Mouse (Mus musculus): ENCODE results near the gene Nlgn1. TPM values are rescaled to one million over a fixed set of nuclear protein-coding genes. Genes with fewer than 3 reads are reported as not detected.

Gene Nlgn1
- polyA plus RNA-seq, 1 experiment = not detected

- TF ChIP-seq TAL1 (IDR thresholded peaks at IDR 0.05; ENCODE audit: low read length) (no peak), GATA1 (IDR thresholded peaks at IDR 0.05; ENCODE audit: low read length) (no peak)
- Histone ChIP-seq H3K4me1 (ENCODE audit: control insufficient read depth) (no peaks in the 10 kb centered on the region), H3K9me3 (ENCODE audit: control insufficient read depth, low read length) (peaks cover 3% of the 10 kb centered on the region; the same call in 1 of the 2 replicates), H3K4me3 (replicated peaks) (no peak overlapping the region), H3K27me3 (ENCODE audit: control insufficient read depth) (no peaks in the 10 kb centered on the region), H3K36me3 (ENCODE audit: control insufficient read depth) (no peaks in the 10 kb centered on the region)
Observed at GRCm38 (mm10) chr3:25452314-25452713, 879.9 kb downstream of the Nlgn1 start.

- TF ChIP-seq TAL1 (IDR thresholded peaks at IDR 0.05; ENCODE audit: low read length) (no peak), GATA1 (IDR thresholded peaks at IDR 0.05; ENCODE audit: low read length) (no peak)
- Histone ChIP-seq H3K9me3 (ENCODE audit: control insufficient read depth, low read length) (peaks cover 3% of the 10 kb centered on the region; the same call in 1 of the 2 replicates), H3K4me1 (ENCODE audit: control insufficient read depth) (no peaks in the 10 kb centered on the region), H3K36me3 (ENCODE audit: control insufficient read depth) (no peaks in the 10 kb centered on the region), H3K27me3 (ENCODE audit: control insufficient read depth) (no peaks in the 10 kb centered on the region), H3K4me3 (replicated peaks) (no peak overlapping the region)
Observed at GRCm38 (mm10) chr3:25450471-25450870, 881.8 kb downstream of the Nlgn1 start.

- no peaks in the 10 kb centered on the region for H3K4me1 ChIP-seq (ENCODE audit: control insufficient read depth)
- H3K36me3 ChIP-seq (ENCODE audit: control insufficient read depth) = no peaks in the 10 kb centered on the region
- TF ChIP-seq TAL1 (IDR thresholded peaks at IDR 0.05; ENCODE audit: low read length) (no peak), GATA1 (IDR thresholded peaks at IDR 0.05; ENCODE audit: low read length) (no peak)
- no peaks in the 10 kb centered on the region for H3K27me3 ChIP-seq (ENCODE audit: control insufficient read depth)
- H3K9me3 ChIP-seq (ENCODE audit: control insufficient read depth, low read length) = no peaks in the 10 kb centered on the region; the same call in 1 of the 2 replicates
- no peak overlapping the region for H3K4me3 ChIP-seq (replicated peaks)
Observed at GRCm38 (mm10) chr3:25449356-25449755, 882.9 kb downstream of the Nlgn1 start.

GRCm38 (mm10) chr3:25447181-25447580 lies 885.1 kb downstream of the Nlgn1 start:
- Histone ChIP-seq H3K4me3 (replicated peaks) (no peak overlapping the region), H3K9me3 (ENCODE audit: control insufficient read depth, low read length) (no peaks in the 10 kb centered on the region), H3K4me1 (ENCODE audit: control insufficient read depth) (no peaks in the 10 kb centered on the region), H3K36me3 (ENCODE audit: control insufficient read depth) (no peaks in the 10 kb centered on the region), H3K27me3 (ENCODE audit: control insufficient read depth) (no peaks in the 10 kb centered on the region)
- TF ChIP-seq GATA1 (IDR thresholded peaks at IDR 0.05; ENCODE audit: low read length) (no peak), TAL1 (IDR thresholded peaks at IDR 0.05; ENCODE audit: low read length) (no peak)

- Histone ChIP-seq H3K27me3 (ENCODE audit: control insufficient read depth) (no peaks in the 10 kb centered on the region), H3K4me1 (ENCODE audit: control insufficient read depth) (no peaks in the 10 kb centered on the region), H3K9me3 (ENCODE audit: control insufficient read depth, low read length) (no peaks in the 10 kb centered on the region), H3K4me3 (replicated peaks) (no peak overlapping the region), H3K36me3 (ENCODE audit: control insufficient read depth) (no peaks in the 10 kb centered on the region)
- TF ChIP-seq GATA1 (IDR thresholded peaks at IDR 0.05; ENCODE audit: low read length) (no peak), TAL1 (IDR thresholded peaks at IDR 0.05; ENCODE audit: low read length) (no peak)
Observed at GRCm38 (mm10) chr3:25443657-25444056, 888.6 kb downstream of the Nlgn1 start.

GRCm38 (mm10) chr3:25442617-25443016 lies 889.6 kb downstream of the Nlgn1 start:
- no peaks in the 10 kb centered on the region for H3K4me1 ChIP-seq (ENCODE audit: control insufficient read depth)
- no peaks in the 10 kb centered on the region for H3K27me3 ChIP-seq (ENCODE audit: control insufficient read depth)
- no peak for TF ChIP-seq GATA1 (IDR thresholded peaks at IDR 0.05; ENCODE audit: low read length)
- TF ChIP-seq TAL1 (IDR thresholded peaks at IDR 0.05; ENCODE audit: low read length) = no peak

GRCm38 (mm10) chr3:25426931-25427330 lies 905.3 kb downstream of the Nlgn1 start:
- H3K4me1 ChIP-seq (ENCODE audit: control insufficient read depth) = no peaks in the 10 kb centered on the region
- TF ChIP-seq GATA1 (IDR thresholded peaks at IDR 0.05; ENCODE audit: low read length) (no peak), TAL1 (IDR thresholded peaks at IDR 0.05; ENCODE audit: low read length) (no peak)
- no peaks in the 10 kb centered on the region for H3K27me3 ChIP-seq (ENCODE audit: control insufficient read depth)
- no peaks in the 10 kb centered on the region for H3K9me3 ChIP-seq (ENCODE audit: control insufficient read depth, low read length)
- no peak overlapping the region for H3K4me3 ChIP-seq (replicated peaks)
- no peaks in the 10 kb centered on the region for H3K36me3 ChIP-seq (ENCODE audit: control insufficient read depth)

More at GRCm38 (mm10) chr3:25442617-25443016, 889.6 kb downstream of the Nlgn1 start:
- Histone ChIP-seq H3K4me3 (replicated peaks) (no peak overlapping the region), H3K36me3 (ENCODE audit: control insufficient read depth) (no peaks in the 10 kb centered on the region), H3K9me3 (ENCODE audit: control insufficient read depth, low read length) (no peaks in the 10 kb centered on the region)

GRCm38 (mm10) chr3:25412003-25412402 lies 920.3 kb downstream of the Nlgn1 start:
- TF ChIP-seq GATA1 (IDR thresholded peaks at IDR 0.05; ENCODE audit: low read length) (no peak), TAL1 (IDR thresholded peaks at IDR 0.05; ENCODE audit: low read length) (no peak)
- Histone ChIP-seq H3K4me1 (ENCODE audit: control insufficient read depth) (no peaks in the 10 kb centered on the region), H3K9me3 (ENCODE audit: control insufficient read depth, low read length) (no peaks in the 10 kb centered on the region), H3K4me3 (replicated peaks) (no peak overlapping the region), H3K36me3 (ENCODE audit: control insufficient read depth) (no peaks in the 10 kb centered on the region), H3K27me3 (ENCODE audit: control insufficient read depth) (no peaks in the 10 kb centered on the region)
